Mouse (Mus musculus): Measurements from ENCODE around the gene Ep300. TPM values are rescaled to one million over a fixed set of nuclear protein-coding genes. Genes with fewer than 3 reads are reported as not detected.

Ep300 gene
- 20.3 and 24.4 TPM in 2 replicates for polyA plus RNA-seq (2012; rRNA removed)

GRCm38 (mm10) chr15:81584913-81585745, at the start of gene Ep300:
Gene Ep300 (plus strand): TSS chr15:81585351.
- Histone ChIP-seq H3K27me3 (replicated peaks; ENCODE audit: control insufficient read depth, insufficient read depth, low read length) (no peaks in the 10 kb centered on the region), H3K4me3 (ENCODE audit: insufficient read depth, low read depth, low read length) (peak within 1 kb of the TSS; percentile 78), H3K4me1 (ENCODE audit: control insufficient read depth, insufficient read depth, low read length) (peaks cover 5% of the 10 kb centered on the region; the same call in 1 of the 2 replicates), H3K36me3 (ENCODE audit: control insufficient read depth, insufficient read depth, low read length) (no peaks in the 10 kb centered on the region), H3K27ac (ENCODE audit: insufficient read depth, low read depth, low read length) (peak within 1 kb of the TSS; percentile 100)
- DNase-seq = peak; percentile 98
- no peak for TF ChIP-seq CTCF (conservative IDR thresholded peaks at IDR 0.05; ENCODE audit: insufficient read depth, insufficient read length, low read depth, low read length)
- TF ChIP-seq POLR2A (IDR thresholded peaks at IDR 0.05; ENCODE audit: low read depth, low read length) = no peak
- under 1% methylated on average over 68 of the region's 68 CpGs for WGBS

- Histone ChIP-seq H3K27ac (ENCODE audit: insufficient read depth, low read depth, low read length) (no peak overlapping the region), H3K36me3 (ENCODE audit: control insufficient read depth, insufficient read depth, low read length) (no peaks in the 10 kb centered on the region), H3K27me3 (replicated peaks; ENCODE audit: control insufficient read depth, insufficient read depth, low read length) (no peaks in the 10 kb centered on the region), H3K4me1 (ENCODE audit: control insufficient read depth, insufficient read depth, low read length) (no peaks in the 10 kb centered on the region), H3K4me3 (ENCODE audit: insufficient read depth, low read depth, low read length) (no peak overlapping the region)
- WGBS = 56% methylated on average over 9 of the region's 9 CpGs
- DNase-seq = no peak
- TF ChIP-seq POLR2A (IDR thresholded peaks at IDR 0.05; ENCODE audit: low read depth, low read length) (no peak), CTCF (conservative IDR thresholded peaks at IDR 0.05; ENCODE audit: insufficient read depth, insufficient read length, low read depth, low read length) (no peak)
These were observed 49.2 kb upstream of the Ep300 start for GRCm38 (mm10) chr15:81535881-81536351.

- WGBS = 87% methylated on average over 4 of the region's 4 CpGs
- Histone ChIP-seq H3K4me1 (ENCODE audit: control insufficient read depth, insufficient read depth, low read length) (no peaks in the 10 kb centered on the region), H3K27me3 (replicated peaks; ENCODE audit: control insufficient read depth, insufficient read depth, low read length) (no peaks in the 10 kb centered on the region), H3K27ac (ENCODE audit: insufficient read depth, low read depth, low read length) (no peak overlapping the region), H3K36me3 (ENCODE audit: control insufficient read depth, insufficient read depth, low read length) (no peaks in the 10 kb centered on the region), H3K4me3 (ENCODE audit: insufficient read depth, low read depth, low read length) (no peak overlapping the region)
- no peak for TF ChIP-seq POLR2A (IDR thresholded peaks at IDR 0.05; ENCODE audit: low read depth, low read length)
- TF ChIP-seq CTCF (conservative IDR thresholded peaks at IDR 0.05; ENCODE audit: insufficient read depth, insufficient read length, low read depth, low read length) = no peak
- no peak for DNase-seq
These were observed 47.0 kb upstream of the Ep300 start for GRCm38 (mm10) chr15:81538149-81538548.

GRCm38 (mm10) chr15:81539560-81539959, 45.6 kb upstream of the Ep300 start:
- no peaks in the 10 kb centered on the region for H3K36me3 ChIP-seq (ENCODE audit: control insufficient read depth, insufficient read depth, low read length)
- no peaks in the 10 kb centered on the region for H3K4me1 ChIP-seq (ENCODE audit: control insufficient read depth, insufficient read depth, low read length)
- TF ChIP-seq CTCF (conservative IDR thresholded peaks at IDR 0.05; ENCODE audit: insufficient read depth, insufficient read length, low read depth, low read length) (no peak), POLR2A (IDR thresholded peaks at IDR 0.05; ENCODE audit: low read depth, low read length) (no peak)
- H3K27me3 ChIP-seq (replicated peaks; ENCODE audit: control insufficient read depth, insufficient read depth, low read length) = no peaks in the 10 kb centered on the region
- no peak overlapping the region for H3K27ac ChIP-seq (ENCODE audit: insufficient read depth, low read depth, low read length)
- no peak overlapping the region for H3K4me3 ChIP-seq (ENCODE audit: insufficient read depth, low read depth, low read length)
- 90% methylated on average over 2 of the region's 2 CpGs for WGBS
- DNase-seq = no peak

- no peaks in the 10 kb centered on the region for H3K36me3 ChIP-seq (ENCODE audit: control insufficient read depth, insufficient read depth, low read length)
These were observed 40.2 kb upstream of the Ep300 start for GRCm38 (mm10) chr15:81544916-81545315.

GRCm38 (mm10) chr15:81545387-81546176, 39.6 kb upstream of the Ep300 start:
- 83% methylated on average over 5 of the region's 5 CpGs for WGBS
- H3K27me3 ChIP-seq (replicated peaks; ENCODE audit: control insufficient read depth, insufficient read depth, low read length) = no peaks in the 10 kb centered on the region
- no peak for DNase-seq

More at GRCm38 (mm10) chr15:81544916-81545315, 40.2 kb upstream of the Ep300 start:
- no peak for TF ChIP-seq POLR2A (IDR thresholded peaks at IDR 0.05; ENCODE audit: low read depth, low read length)
- no peak for TF ChIP-seq CTCF (conservative IDR thresholded peaks at IDR 0.05; ENCODE audit: insufficient read depth, insufficient read length, low read depth, low read length)
- Histone ChIP-seq H3K27me3 (replicated peaks; ENCODE audit: control insufficient read depth, insufficient read depth, low read length) (no peaks in the 10 kb centered on the region), H3K4me1 (ENCODE audit: control insufficient read depth, insufficient read depth, low read length) (no peaks in the 10 kb centered on the region), H3K4me3 (ENCODE audit: insufficient read depth, low read depth, low read length) (no peak overlapping the region), H3K27ac (ENCODE audit: insufficient read depth, low read depth, low read length) (no peak overlapping the region)
- WGBS = 96% methylated on average over 2 of the region's 2 CpGs
- no peak for DNase-seq

More at GRCm38 (mm10) chr15:81545387-81546176, 39.6 kb upstream of the Ep300 start:
- H3K4me3 ChIP-seq (ENCODE audit: insufficient read depth, low read depth, low read length) = no peak overlapping the region
- H3K27ac ChIP-seq (ENCODE audit: insufficient read depth, low read depth, low read length) = no peak overlapping the region
- H3K4me1 ChIP-seq (ENCODE audit: control insufficient read depth, insufficient read depth, low read length) = no peaks in the 10 kb centered on the region
- TF ChIP-seq CTCF (conservative IDR thresholded peaks at IDR 0.05; ENCODE audit: insufficient read depth, insufficient read length, low read depth, low read length) = no peak
- no peak for TF ChIP-seq POLR2A (IDR thresholded peaks at IDR 0.05; ENCODE audit: low read depth, low read length)
- H3K36me3 ChIP-seq (ENCODE audit: control insufficient read depth, insufficient read depth, low read length) = no peaks in the 10 kb centered on the region
